Comparison of ENCODE assay signal across 8 mouse cellular contexts in genomic region chr7:25753076-25753475, GRCm38 (mm10). TPM values are rescaled to one million over a fixed set of nuclear protein-coding genes. Genes with fewer than 3 reads are reported as not detected.
A peak's percentile ranks its signal among the peaks of the same experiment; 100 is the strongest.
DNase-seq lines count a peak whose midpoint lies in the region; ATAC-seq and TF ChIP-seq lines count a peak whose summit lies in the region.

No protein-coding gene starts in this region.

- H3K9me3 ChIP-seq in liver, embryonic 11.5 days (ENCODE audit: control insufficient read depth, low read length) = no peaks in the 10 kb centered on the region

- TF ChIP-seq CTCF in testis, adult 2 months (IDR thresholded peaks at IDR 0.05; ENCODE audit: control insufficient read depth, insufficient read depth, insufficient replicate concordance, low read depth, low read length) = no peak

- intact Hi-C loops in left cerebral cortex, postnatal 4 days (cut with DNase I) = no loop called here

- peaks cover 7% of the 10 kb centered on the region for H3K4me1 ChIP-seq in testis, adult 2 months (ENCODE audit: control insufficient read depth, insufficient read depth, low read length)
- H3K4me1 ChIP-seq in liver, embryonic 11.5 days (replicated peaks; ENCODE audit: control insufficient read depth, insufficient read depth, low read length) = peaks cover 18% of the 10 kb centered on the region

- TF ChIP-seq POLR2A in testis, adult 2 months (IDR thresholded peaks at IDR 0.05; ENCODE audit: control insufficient read depth, low read depth, low read length) = no peak

- H3K4me3 ChIP-seq in testis, adult 2 months (ENCODE audit: control insufficient read depth, low read depth, low read length) = peak overlapping the region; percentile 95; the same call in 1 of the 2 replicates
- H3K4me3 ChIP-seq in liver, embryonic 11.5 days (ENCODE audit: low read depth, low read length) = peak overlapping the region; percentile 97

- H3K9ac ChIP-seq in liver, embryonic 11.5 days (ENCODE audit: low read depth, low read length) = peak overlapping the region; percentile 100

- DNase-seq in embryo, embryonic 10.5 days (ENCODE audit: low spot score) = peak; percentile 6
- no peak for DNase-seq in embryo, embryonic 10 days (ENCODE audit: low spot score)
- no peak for DNase-seq in testis, postnatal 10 days (ENCODE audit: low spot score)
- no peak for DNase-seq in liver, embryonic 11.5 days (ENCODE audit: low spot score)
- DNase-seq in thymus, adult 18-20 months = no peak
- no peak for DNase-seq in T-cell, adult 2 months (ENCODE audit: low spot score)
- DNase-seq in left cerebral cortex, postnatal 4 days = no peak

- no peaks in the 10 kb centered on the region for H3K27me3 ChIP-seq in testis, adult 2 months (ENCODE audit: control insufficient read depth, insufficient read depth, low read length)
- H3K27me3 ChIP-seq in liver, embryonic 11.5 days (replicated peaks; ENCODE audit: control insufficient read depth, insufficient read depth, low read length) = no peaks in the 10 kb centered on the region

- H3K27ac ChIP-seq in testis, adult 2 months (ENCODE audit: control insufficient read depth, insufficient read depth, low read depth, low read length) = peak overlapping the region; percentile 98; the same call in 1 of the 2 replicates
- H3K27ac ChIP-seq in liver, embryonic 11.5 days (ENCODE audit: low read depth, low read length) = 0 out of 2 replicates have a peak overlapping the region, but pooled peaks have one; percentile 8

- H3K36me3 ChIP-seq in testis, adult 2 months (ENCODE audit: control insufficient read depth, insufficient read depth, low read length) = peaks cover 6% of the 10 kb centered on the region
- H3K36me3 ChIP-seq in liver, embryonic 11.5 days (ENCODE audit: control insufficient read depth, insufficient read depth, low read length) = peaks cover 31% of the 10 kb centered on the region

- no peak for ATAC-seq in liver, embryonic 11.5 days (replicated peaks; ENCODE audit: low FRiP score)

- H3K4me2 ChIP-seq in liver, embryonic 11.5 days = peak overlapping the region; percentile 98

RNA-seq across cellular contexts. Expression of gene Hnrnpul1, which starts 1.5 kb away (rescaled TPM):
- 79.0 and 82.5 TPM in 2 replicates for polyA plus RNA-seq in testis, adult 2 months (2012; rRNA removed)
- polyA plus RNA-seq in liver, embryonic 11.5 days (2014; fragmentation: Nextera tagmentation; extraction: Ambion mirVana) = 67.2 and 68.6 TPM in 2 replicates
- total RNA-seq in left cerebral cortex, postnatal 4 days (2021) = 100 to 1,000 TPM; 142 to 152 TPM

RNA-seq across cellular contexts. Expression of gene Ccdc97, which starts 34.2 kb away (rescaled TPM):
- polyA plus RNA-seq in testis, adult 2 months (2012; rRNA removed) = 73.5 and 74.3 TPM in 2 replicates
- 33.2 and 33.9 TPM in 2 replicates for polyA plus RNA-seq in liver, embryonic 11.5 days (2014; fragmentation: Nextera tagmentation; extraction: Ambion mirVana)
- total RNA-seq in left cerebral cortex, postnatal 4 days (2021) = 10 to 100 TPM; 47.8 to 48.6 TPM

RNA-seq across cellular contexts. Expression of gene Axl, which starts 35.4 kb away (rescaled TPM):
- polyA plus RNA-seq in testis, adult 2 months (2012; rRNA removed) = 20.8 and 23.7 TPM in 2 replicates
- 34.2 and 35.4 TPM in 2 replicates for polyA plus RNA-seq in liver, embryonic 11.5 days (2014; fragmentation: Nextera tagmentation; extraction: Ambion mirVana)
- total RNA-seq in left cerebral cortex, postnatal 4 days (2021) = 10 to 100 TPM; 19.2 to 20.8 TPM
